Mouse (Mus musculus): ENCODE results near the gene Slc2a1. TPM values are rescaled to one million over a fixed set of nuclear protein-coding genes. Genes with fewer than 3 reads are reported as not detected.
A peak's percentile ranks its signal among the peaks of the same experiment; 100 is the strongest.

Gene Slc2a1
- polyA plus RNA-seq, 1 experiment from 2014 or later = 96.7 TPM

DNA sequence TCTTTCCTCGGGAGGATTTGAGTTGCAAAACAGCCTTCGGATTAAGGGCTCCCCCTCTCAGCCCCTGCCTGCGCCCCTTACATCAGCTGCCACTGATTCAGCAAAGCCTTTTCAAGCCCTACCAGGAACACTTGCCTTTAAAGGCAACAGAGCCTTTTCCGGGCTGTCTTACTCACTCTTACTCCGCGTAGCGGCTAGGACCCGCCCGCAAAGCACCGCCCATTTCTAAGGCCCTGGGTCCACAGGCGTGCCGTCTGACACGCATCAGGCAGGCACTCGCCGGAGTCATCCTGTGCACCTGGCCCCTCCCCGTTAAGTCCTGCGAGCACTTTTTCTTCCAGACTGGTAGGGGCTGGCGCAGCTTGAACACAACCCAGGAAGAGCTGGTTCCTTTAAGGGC is 2.8 kb upstream of the Slc2a1 start:
- H3K27ac ChIP-seq (ENCODE audit: low read depth, low read length) = no peak overlapping the region; the same call in 1 of the 2 replicates
- peak; percentile 8; the same call in 1 of the 2 replicates for ATAC-seq

GRCm38 (mm10) chr4:119107867-119108266 is 644 bp upstream of the Slc2a1 start:
- Histone ChIP-seq H3K9me3 (replicated peaks; ENCODE audit: control insufficient read depth, low read length) (no peaks in the 10 kb centered on the region), H3K4me1 (ENCODE audit: control insufficient read depth, insufficient read depth, low read length) (peaks cover 32% of the 10 kb centered on the region), H3K27me3 (replicated peaks; ENCODE audit: control insufficient read depth, insufficient read depth, low read length) (no peaks in the 10 kb centered on the region), H3K27ac (ENCODE audit: low read depth, low read length) (no peak overlapping the region), H3K9ac (ENCODE audit: low read length) (no peak overlapping the region), H3K36me3 (ENCODE audit: control insufficient read depth, insufficient read depth, low read length) (no peaks in the 10 kb centered on the region), H3K4me2 (ENCODE audit: low read length) (peak overlapping the region; percentile 78), H3K4me3 (ENCODE audit: low read depth, low read length) (peak overlapping the region; percentile 79)
- 71% methylated on average over 2 of the region's 2 CpGs for WGBS
- DNase-seq (ENCODE audit: low spot score) = no peak
- no peak for ATAC-seq

More for the DNA sequence above, 2.8 kb upstream of the Slc2a1 start:
- no peaks in the 10 kb centered on the region for H3K27me3 ChIP-seq (replicated peaks; ENCODE audit: control insufficient read depth, insufficient read depth, low read length)
- peak overlapping the region; percentile 30 for H3K4me3 ChIP-seq (ENCODE audit: low read depth, low read length)
- under 1% methylated on average over 18 of the region's 18 CpGs for WGBS
- H3K4me1 ChIP-seq (ENCODE audit: control insufficient read depth, insufficient read depth, low read length) = peaks cover 14% of the 10 kb centered on the region
- no peaks in the 10 kb centered on the region for H3K9me3 ChIP-seq (replicated peaks; ENCODE audit: control insufficient read depth, low read length)
- peak overlapping the region; percentile 62 for H3K9ac ChIP-seq (ENCODE audit: low read length)
- H3K4me2 ChIP-seq (ENCODE audit: low read length) = peak overlapping the region; percentile 61
- H3K36me3 ChIP-seq (ENCODE audit: control insufficient read depth, insufficient read depth, low read length) = no peaks in the 10 kb centered on the region
- peak; percentile 71 for DNase-seq (ENCODE audit: low spot score)

- H3K27ac ChIP-seq (ENCODE audit: low read depth, low read length) = no peak overlapping the region
- H3K4me1 ChIP-seq (ENCODE audit: control insufficient read depth, insufficient read depth, low read length) = peaks cover 32% of the 10 kb centered on the region
- no peak for ATAC-seq
Observed at GRCm38 (mm10) chr4:119109640-119110039, 1.1 kb downstream of the Slc2a1 start.

DNA sequence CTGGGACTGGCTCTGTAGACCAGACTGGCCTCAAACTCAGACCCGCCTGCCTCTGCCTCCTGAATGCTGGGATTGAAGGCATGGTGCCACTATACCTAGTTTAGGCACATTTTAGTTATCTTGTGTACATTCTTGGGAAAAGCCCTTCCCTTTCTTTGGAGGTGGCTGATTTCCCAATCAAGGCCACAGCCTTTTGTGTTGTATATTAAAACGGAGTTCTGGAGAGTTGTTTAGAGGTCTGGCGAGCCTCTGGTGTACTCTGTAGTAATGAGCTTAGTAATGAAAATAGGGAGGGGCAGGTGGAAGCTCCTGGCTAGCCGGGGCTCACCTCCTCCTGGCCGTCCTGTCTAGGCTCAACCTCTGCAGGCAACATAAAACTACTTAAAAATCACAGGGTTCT is 2.0 kb downstream of the Slc2a1 start:
- DNase-seq (ENCODE audit: low spot score) (no peak), ATAC-seq (no peak)
- 7% methylated on average over 5 of the region's 5 CpGs for WGBS

More at GRCm38 (mm10) chr4:119109640-119110039, 1.1 kb downstream of the Slc2a1 start:
- Histone ChIP-seq H3K4me3 (ENCODE audit: low read depth, low read length) (peak overlapping the region; percentile 79), H3K36me3 (ENCODE audit: control insufficient read depth, insufficient read depth, low read length) (0 out of 2 replicates have a peak, but pooled peaks cover 3% of the 10 kb centered on the region), H3K4me2 (ENCODE audit: low read length) (peak overlapping the region; percentile 78), H3K9ac (ENCODE audit: low read length) (peak overlapping the region; percentile 81), H3K9me3 (replicated peaks; ENCODE audit: control insufficient read depth, low read length) (no peaks in the 10 kb centered on the region), H3K27me3 (replicated peaks; ENCODE audit: control insufficient read depth, insufficient read depth, low read length) (no peaks in the 10 kb centered on the region)
- DNase-seq (ENCODE audit: low spot score) = no peak
- 6% methylated on average over 11 of the region's 11 CpGs for WGBS

GRCm38 (mm10) chr4:119111410-119111809 is 2.9 kb downstream of the Slc2a1 start:
- Histone ChIP-seq H3K9ac (ENCODE audit: low read length) (0 out of 2 replicates have a peak overlapping the region, but pooled peaks have one; percentile 3), H3K4me2 (ENCODE audit: low read length) (0 out of 2 replicates have a peak overlapping the region, but pooled peaks have one; percentile 7), H3K27me3 (replicated peaks; ENCODE audit: control insufficient read depth, insufficient read depth, low read length) (no peaks in the 10 kb centered on the region), H3K27ac (ENCODE audit: low read depth, low read length) (no peak overlapping the region), H3K4me1 (ENCODE audit: control insufficient read depth, insufficient read depth, low read length) (peaks cover 27% of the 10 kb centered on the region), H3K36me3 (ENCODE audit: control insufficient read depth, insufficient read depth, low read length) (0 out of 2 replicates have a peak, but pooled peaks cover 3% of the 10 kb centered on the region), H3K4me3 (ENCODE audit: low read depth, low read length) (no peak overlapping the region), H3K9me3 (replicated peaks; ENCODE audit: control insufficient read depth, low read length) (no peaks in the 10 kb centered on the region)
- ATAC-seq = no peak
- 55% methylated on average over 5 of the region's 5 CpGs for WGBS
- DNase-seq (ENCODE audit: low spot score) = no peak

More for the DNA sequence above, 2.0 kb downstream of the Slc2a1 start:
- H3K36me3 ChIP-seq (ENCODE audit: control insufficient read depth, insufficient read depth, low read length) = 0 out of 2 replicates have a peak, but pooled peaks cover 3% of the 10 kb centered on the region
- H3K4me3 ChIP-seq (ENCODE audit: low read depth, low read length) = peak overlapping the region; percentile 79
- peak overlapping the region; percentile 78 for H3K4me2 ChIP-seq (ENCODE audit: low read length)
- no peak overlapping the region for H3K27ac ChIP-seq (ENCODE audit: low read depth, low read length)
- H3K4me1 ChIP-seq (ENCODE audit: control insufficient read depth, insufficient read depth, low read length) = peaks cover 29% of the 10 kb centered on the region
- no peaks in the 10 kb centered on the region for H3K9me3 ChIP-seq (replicated peaks; ENCODE audit: control insufficient read depth, low read length)
- H3K9ac ChIP-seq (ENCODE audit: low read length) = peak overlapping the region; percentile 81
- no peaks in the 10 kb centered on the region for H3K27me3 ChIP-seq (replicated peaks; ENCODE audit: control insufficient read depth, insufficient read depth, low read length)

DNA sequence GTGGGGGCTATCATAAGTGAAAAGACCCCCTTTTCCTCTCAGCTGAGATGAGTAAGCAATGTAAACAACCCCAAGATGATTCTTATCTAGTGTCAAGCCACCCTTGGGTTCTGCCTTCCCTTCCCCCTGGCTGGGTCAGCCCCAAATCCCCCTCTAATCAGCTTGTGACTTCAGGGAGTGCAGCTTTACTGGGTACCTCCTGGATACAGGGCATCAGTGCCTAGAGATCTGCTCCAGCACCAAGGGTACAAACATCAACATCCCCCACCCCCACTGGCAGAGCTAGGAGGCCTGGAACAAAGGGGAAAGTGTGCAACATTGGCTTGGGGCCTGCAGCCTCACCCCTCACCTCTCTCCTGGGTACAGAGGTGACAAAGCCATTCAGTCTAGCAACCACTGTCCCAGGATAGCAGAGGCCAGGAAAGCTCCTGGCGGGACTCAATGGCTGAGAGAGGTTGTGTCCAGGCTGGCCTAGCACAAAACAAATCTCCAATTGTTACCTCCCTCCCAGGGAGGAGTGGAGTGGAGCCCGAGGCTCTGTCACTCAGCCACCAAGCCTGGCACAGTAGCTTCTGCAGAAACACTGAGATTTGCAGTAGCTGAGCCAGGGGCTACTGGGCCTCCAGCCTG is 3.9 kb downstream of the Slc2a1 start:
- Histone ChIP-seq H3K27me3 (replicated peaks; ENCODE audit: control insufficient read depth, insufficient read depth, low read length) (no peaks in the 10 kb centered on the region), H3K4me2 (ENCODE audit: low read length) (0 out of 2 replicates have a peak overlapping the region, but pooled peaks have one; percentile 18), H3K9ac (ENCODE audit: low read length) (peak overlapping the region; percentile 4; the same call in 1 of the 2 replicates), H3K9me3 (replicated peaks; ENCODE audit: control insufficient read depth, low read length) (no peaks in the 10 kb centered on the region), H3K36me3 (ENCODE audit: control insufficient read depth, insufficient read depth, low read length) (0 out of 2 replicates have a peak, but pooled peaks cover 3% of the 10 kb centered on the region), H3K4me3 (ENCODE audit: low read depth, low read length) (no peak overlapping the region), H3K27ac (ENCODE audit: low read depth, low read length) (no peak overlapping the region), H3K4me1 (ENCODE audit: control insufficient read depth, insufficient read depth, low read length) (peaks cover 27% of the 10 kb centered on the region)
- WGBS = 15% methylated on average over 2 of the region's 2 CpGs
- ATAC-seq (no peak), DNase-seq (ENCODE audit: low spot score) (no peak)

- H3K27ac ChIP-seq (ENCODE audit: low read depth, low read length) = no peak overlapping the region
- WGBS = 67% methylated on average over 6 of the region's 6 CpGs
Observed at GRCm38 (mm10) chr4:119115611-119116070, 7.1 kb downstream of the Slc2a1 start.

GRCm38 (mm10) chr4:119116336-119116735 is 7.8 kb downstream of the Slc2a1 start:
- no peaks in the 10 kb centered on the region for H3K27me3 ChIP-seq (replicated peaks; ENCODE audit: control insufficient read depth, insufficient read depth, low read length)
- no peak overlapping the region for H3K27ac ChIP-seq (ENCODE audit: low read depth, low read length)
- H3K9ac ChIP-seq (ENCODE audit: low read length) = no peak overlapping the region
- DNase-seq (ENCODE audit: low spot score) = no peak
- WGBS = 71% methylated on average over 1 of the region's 1 CpGs
- peaks cover 14% of the 10 kb centered on the region for H3K4me1 ChIP-seq (ENCODE audit: control insufficient read depth, insufficient read depth, low read length)
- H3K36me3 ChIP-seq (ENCODE audit: control insufficient read depth, insufficient read depth, low read length) = peaks cover 16% of the 10 kb centered on the region; the same call in 1 of the 2 replicates
- H3K9me3 ChIP-seq (replicated peaks; ENCODE audit: control insufficient read depth, low read length) = no peaks in the 10 kb centered on the region
- H3K4me2 ChIP-seq (ENCODE audit: low read length) = no peak overlapping the region
- no peak overlapping the region for H3K4me3 ChIP-seq (ENCODE audit: low read depth, low read length)
- ATAC-seq = no peak

More at GRCm38 (mm10) chr4:119115611-119116070, 7.1 kb downstream of the Slc2a1 start:
- H3K9me3 ChIP-seq (replicated peaks; ENCODE audit: control insufficient read depth, low read length) = no peaks in the 10 kb centered on the region
- peaks cover 19% of the 10 kb centered on the region for H3K4me1 ChIP-seq (ENCODE audit: control insufficient read depth, insufficient read depth, low read length)
- ATAC-seq = no peak
- H3K4me3 ChIP-seq (ENCODE audit: low read depth, low read length) = no peak overlapping the region
- no peak for DNase-seq (ENCODE audit: low spot score)
- peaks cover 9% of the 10 kb centered on the region; the same call in 1 of the 2 replicates for H3K36me3 ChIP-seq (ENCODE audit: control insufficient read depth, insufficient read depth, low read length)
- no peak overlapping the region for H3K4me2 ChIP-seq (ENCODE audit: low read length)
- H3K27me3 ChIP-seq (replicated peaks; ENCODE audit: control insufficient read depth, insufficient read depth, low read length) = no peaks in the 10 kb centered on the region
- no peak overlapping the region for H3K9ac ChIP-seq (ENCODE audit: low read length)

DNA sequence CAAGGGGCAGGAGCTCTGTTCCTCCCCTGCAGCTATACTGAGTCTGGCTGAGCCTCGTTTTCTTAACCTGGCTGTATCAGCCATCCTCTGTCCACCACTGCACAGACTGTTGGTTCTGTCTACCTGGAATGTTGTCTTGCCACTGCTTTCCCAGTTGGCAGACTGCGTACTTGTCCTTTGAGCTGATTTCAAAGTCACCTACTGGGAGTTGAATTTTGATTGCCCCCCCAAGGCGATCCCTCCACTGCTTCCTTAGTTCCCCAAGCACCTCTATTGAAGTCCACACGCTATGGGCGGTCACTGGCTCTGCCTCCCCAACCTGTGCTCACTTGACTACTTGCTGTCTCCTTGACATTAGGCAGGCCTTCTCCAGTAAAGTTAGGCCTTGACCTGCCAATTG is 9.1 kb downstream of the Slc2a1 start:
- 58% methylated on average over 5 of the region's 5 CpGs for WGBS
- no peak overlapping the region for H3K4me3 ChIP-seq (ENCODE audit: low read depth, low read length)
- no peak for DNase-seq (ENCODE audit: low spot score)
- H3K4me1 ChIP-seq (ENCODE audit: control insufficient read depth, insufficient read depth, low read length) = peaks cover 1% of the 10 kb centered on the region; the same call in 1 of the 2 replicates
- no peak overlapping the region for H3K9ac ChIP-seq (ENCODE audit: low read length)
- no peak overlapping the region for H3K27ac ChIP-seq (ENCODE audit: low read depth, low read length)
- peaks cover 27% of the 10 kb centered on the region for H3K36me3 ChIP-seq (ENCODE audit: control insufficient read depth, insufficient read depth, low read length)
- H3K27me3 ChIP-seq (replicated peaks; ENCODE audit: control insufficient read depth, insufficient read depth, low read length) = no peaks in the 10 kb centered on the region
- ATAC-seq = no peak
- H3K9me3 ChIP-seq (replicated peaks; ENCODE audit: control insufficient read depth, low read length) = no peaks in the 10 kb centered on the region
- no peak overlapping the region for H3K4me2 ChIP-seq (ENCODE audit: low read length)

Data from forebrain, embryonic 14.5 days (tissue).